Mouse (Mus musculus): Measurements from ENCODE around the gene Lpar3. TPM values are rescaled to one million over a fixed set of nuclear protein-coding genes. Genes with fewer than 3 reads are reported as not detected.

The Lpar3 gene
- polyA plus RNA-seq, 1 experiment from 2014 or later: 0.06 TPM

GRCm38 (mm10) chr3:146334070-146334469 is 113.3 kb downstream of the Lpar3 start:
- Histone ChIP-seq H3K27me3 (ENCODE audit: control insufficient read depth, insufficient read depth, low read depth, low read length) (no peaks in the 10 kb centered on the region), H3K4me3 (ENCODE audit: low read depth, low read length) (no peak overlapping the region), H3K4me1 (ENCODE audit: control insufficient read depth, low read depth, low read length) (peaks cover 6% of the 10 kb centered on the region), H3K27ac (ENCODE audit: low read length) (no peak overlapping the region), H3K4me2 (ENCODE audit: low read depth, low read length) (no peak overlapping the region), H3K9me3 (replicated peaks; ENCODE audit: control insufficient read depth, low read length) (no peaks in the 10 kb centered on the region), H3K36me3 (ENCODE audit: control insufficient read depth, insufficient read depth) (no peaks in the 10 kb centered on the region), H3K9ac (ENCODE audit: low read depth, low read length) (no peak overlapping the region)
- WGBS (ENCODE audit: insufficient replicate concordance): 68% methylated on average over 7 of the region's 7 CpGs
- no peak for ATAC-seq (ENCODE audit: low read depth)

Other genes with a start within 250 kb of the Lpar3 start
- gene Syde2, start 233.1 kb upstream of the Lpar3 start, polyA plus RNA-seq (2015; fragmentation: Nextera tagmentation; extraction: Ambion mirVana): 0.44 and 0.68 TPM in 2 replicates
- 0.30 TPM in 1 of 2 replicates, not detected in the other for gene Wdr63, start 112.8 kb upstream of the Lpar3 start, polyA plus RNA-seq (2015; fragmentation: Nextera tagmentation; extraction: Ambion mirVana)
- gene Mcoln3, start 103.5 kb upstream of the Lpar3 start, polyA plus RNA-seq (2015; fragmentation: Nextera tagmentation; extraction: Ambion mirVana): 0.25 and 0.70 TPM in 2 replicates
- gene Mcoln2, start 71.1 kb upstream of the Lpar3 start, polyA plus RNA-seq (2015; fragmentation: Nextera tagmentation; extraction: Ambion mirVana): 9.5 TPM in 2 replicates
- 60.7 and 67.5 TPM in 2 replicates for gene Ssx2ip, start 183.7 kb downstream of the Lpar3 start, polyA plus RNA-seq (2015; fragmentation: Nextera tagmentation; extraction: Ambion mirVana)
- 6.2 and 7.2 TPM in 2 replicates for gene Ctbs, start 228.8 kb downstream of the Lpar3 start, polyA plus RNA-seq (2015; fragmentation: Nextera tagmentation; extraction: Ambion mirVana)